Mouse (Mus musculus): ENCODE results near the gene Mip.
"Not testable (repeated sequence)": the region's sequence is repeated elsewhere in the genome, so short reads cannot be mapped to it uniquely, and the experiment has no call there.

The Mip gene

GRCm38 (mm10) chr10:128211390-128212108 is 14.1 kb upstream of the Mip start, which contains the start of gene Spryd4:
Gene Spryd4 (minus strand): TSS chr10:128211807.
- DNase-seq (ENCODE audit: low spot score), result peak; percentile 99

- DNase-seq (ENCODE audit: low spot score), result no peak
Measured at GRCm38 (mm10) chr10:128212148-128212547, 13.5 kb upstream of the Mip start.

GRCm38 (mm10) chr10:128212871-128213323 is 12.7 kb upstream of the Mip start:
- DNase-seq (ENCODE audit: low spot score), result peak; percentile 79

GRCm38 (mm10) chr10:128214112-128214511 is 11.5 kb upstream of the Mip start:
- not testable (repeated sequence) for DNase-seq (ENCODE audit: low spot score)

GRCm38 (mm10) chr10:128214981-128215380 is 10.7 kb upstream of the Mip start:
- DNase-seq (ENCODE audit: low spot score), result no peak

- DNase-seq (ENCODE audit: low spot score), result no peak
Measured at GRCm38 (mm10) chr10:128218387-128219117, 7.1 kb upstream of the Mip start.

GRCm38 (mm10) chr10:128221533-128222286 is 3.9 kb upstream of the Mip start:
- no peak for DNase-seq (ENCODE audit: low spot score)

GRCm38 (mm10) chr10:128225064-128225463 is 574 bp upstream of the Mip start:
- DNase-seq (ENCODE audit: low spot score), result no peak

GRCm38 (mm10) chr10:128227592-128227991 is 2.0 kb downstream of the Mip start:
- no peak for DNase-seq (ENCODE audit: low spot score)

- no peak for DNase-seq (ENCODE audit: low spot score)
Measured at GRCm38 (mm10) chr10:128228009-128228408, 2.4 kb downstream of the Mip start.

GRCm38 (mm10) chr10:128230582-128230981 is 4.9 kb downstream of the Mip start:
- DNase-seq (ENCODE audit: low spot score), result no peak

GRCm38 (mm10) chr10:128231146-128231545 is 5.5 kb downstream of the Mip start:
- DNase-seq (ENCODE audit: low spot score), result no peak

GRCm38 (mm10) chr10:128231697-128232419 is 6.2 kb downstream of the Mip start, which contains the start of gene Timeless:
Gene Timeless (plus strand): TSS chr10:128232065.
- DNase-seq (ENCODE audit: low spot score), result peak; percentile 93

- DNase-seq (ENCODE audit: low spot score), result peak; percentile 97
Measured at GRCm38 (mm10) chr10:128232420-128232985, 6.9 kb downstream of the Mip start.

- DNase-seq (ENCODE audit: low spot score), result no peak
Measured at GRCm38 (mm10) chr10:128236321-128236720, 10.7 kb downstream of the Mip start.

GRCm38 (mm10) chr10:128237807-128238480 is 12.3 kb downstream of the Mip start:
- DNase-seq (ENCODE audit: low spot score), result peak; percentile 99

- DNase-seq (ENCODE audit: low spot score), result no peak
Measured at GRCm38 (mm10) chr10:128239140-128239539, 13.5 kb downstream of the Mip start.

GRCm38 (mm10) chr10:128240131-128240530 is 14.5 kb downstream of the Mip start:
- DNase-seq (ENCODE audit: low spot score), result no peak

GRCm38 (mm10) chr10:128243252-128243651 is 17.6 kb downstream of the Mip start:
- no peak for DNase-seq (ENCODE audit: low spot score)

- DNase-seq (ENCODE audit: low spot score), result no peak
Measured at GRCm38 (mm10) chr10:128244121-128244520, 18.5 kb downstream of the Mip start.

All from MN1 (cell line).